Mouse (Mus musculus) E14TG2a.4 (cell line): Measurements from ENCODE around the gene Mbd4.

Experiments used
- CTCF ChIP-seq: conservative IDR thresholded peaks from 2 replicates; pipeline ENCODE4 v1.5.1; 2014; ENCODE audit warnings: low read length
- NANOG ChIP-seq: IDR thresholded peaks from 2 replicates; pipeline ENCODE4 v1.6.1; 2014; ENCODE audit warnings: borderline replicate concordance, low read length, mixed read lengths
- POU5F1 ChIP-seq: IDR thresholded peaks from 2 replicates; pipeline ENCODE4 v1.6.1; 2014; ENCODE audit warnings: low read length, borderline replicate concordance

DNA sequence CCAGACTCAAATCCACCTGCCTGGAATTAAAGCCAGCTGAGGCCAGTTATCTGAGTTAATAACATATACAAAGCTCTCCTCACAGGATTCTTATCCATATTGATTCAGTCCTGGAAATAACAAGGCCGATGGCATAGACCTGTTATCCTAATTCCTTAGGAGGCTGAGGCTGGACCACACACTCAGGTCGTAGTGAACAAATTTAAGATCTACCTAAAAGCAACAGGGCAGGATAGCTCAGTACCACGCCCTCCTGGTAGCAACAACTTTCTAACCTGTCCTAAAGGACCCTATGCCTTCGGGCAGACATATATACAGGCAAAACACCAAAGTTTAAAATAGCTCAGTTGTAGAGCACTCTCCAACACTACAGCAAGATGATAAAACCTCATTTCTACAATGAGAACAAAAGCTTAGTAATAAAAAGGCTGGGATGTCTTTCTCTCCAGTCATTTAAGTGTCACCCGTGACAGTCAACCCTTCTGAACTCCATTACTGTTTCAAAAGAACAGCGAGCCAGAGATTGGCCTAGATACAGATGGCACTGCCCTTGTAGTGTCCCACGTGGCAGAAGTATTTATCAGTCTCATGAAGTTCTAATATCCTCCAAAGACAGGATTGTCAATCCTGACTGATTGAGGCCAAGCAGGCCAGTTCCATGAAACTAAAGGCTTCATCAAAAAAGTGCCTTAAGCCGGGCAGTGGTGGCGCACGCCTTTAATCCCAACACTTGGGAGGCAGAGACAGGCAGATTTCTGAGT lies 48.6 kb downstream of the Mbd4 start:
- TF ChIP-seq CTCF = no peak
- TF ChIP-seq NANOG = no peak
- no peak for TF ChIP-seq POU5F1
